Mouse (Mus musculus): ENCODE measurements around the gene Casp6. TPM values are rescaled to one million over a fixed set of nuclear protein-coding genes. Genes with fewer than 3 reads are reported as not detected.

The Casp6 gene
- polyA plus RNA-seq, 1 experiment from 2014 or later, result 43.7 TPM

- H3K4me2 ChIP-seq, result no peak overlapping the region
- no peaks in the 10 kb centered on the region for H3K9me3 ChIP-seq (replicated peaks)
- no peaks in the 10 kb centered on the region for H3K27me3 ChIP-seq (replicated peaks)
- H3K36me3 ChIP-seq, result peaks cover 69% of the 10 kb centered on the region
- WGBS (ENCODE audit: insufficient replicate concordance), result 78% methylated on average over 5 of the region's 5 CpGs
- H3K4me3 ChIP-seq, result no peak overlapping the region
- no peak overlapping the region for H3K27ac ChIP-seq
- H3K9ac ChIP-seq, result no peak overlapping the region
- ATAC-seq, result peak; percentile 28
- H3K4me1 ChIP-seq, result peaks cover 31% of the 10 kb centered on the region
Observed at GRCm38 (mm10) chr3:129892003-129892402, 9.2 kb upstream of the Casp6 start.

DNA sequence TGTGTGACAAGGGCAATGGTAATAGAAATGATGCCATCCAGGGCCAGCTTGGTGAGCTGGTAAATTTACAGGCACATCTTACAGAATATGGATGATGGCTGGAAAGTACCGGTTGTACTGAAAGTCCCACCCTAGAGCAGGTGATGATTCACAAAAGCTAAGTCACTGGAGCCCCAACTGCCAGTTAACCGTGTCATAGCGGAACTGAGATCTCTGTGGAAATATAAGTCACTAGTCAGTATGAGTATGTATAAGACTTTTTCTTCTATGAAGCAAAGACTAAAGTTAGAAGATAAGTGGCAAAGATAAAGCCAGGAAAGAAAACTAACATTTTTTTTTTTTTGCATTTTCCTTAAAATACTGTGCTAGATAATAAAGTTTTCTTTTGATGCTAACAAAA lies 8.1 kb upstream of the Casp6 start:
- no peak for ATAC-seq
- H3K9me3 ChIP-seq (replicated peaks), result no peaks in the 10 kb centered on the region
- no peak overlapping the region for H3K27ac ChIP-seq
- H3K4me2 ChIP-seq, result no peak overlapping the region
- no peak overlapping the region for H3K4me3 ChIP-seq
- peaks cover 26% of the 10 kb centered on the region for H3K4me1 ChIP-seq
- no peaks in the 10 kb centered on the region for H3K27me3 ChIP-seq (replicated peaks)
- H3K36me3 ChIP-seq, result peaks cover 78% of the 10 kb centered on the region
- WGBS (ENCODE audit: insufficient replicate concordance), result 94% methylated on average over 3 of the region's 3 CpGs
- H3K9ac ChIP-seq, result no peak overlapping the region

- Histone ChIP-seq H3K4me3 (no peak overlapping the region), H3K36me3 (peaks cover 65% of the 10 kb centered on the region), H3K27ac (no peak overlapping the region), H3K27me3 (replicated peaks) (no peaks in the 10 kb centered on the region), H3K9me3 (replicated peaks) (no peaks in the 10 kb centered on the region), H3K4me2 (no peak overlapping the region), H3K4me1 (peaks cover 52% of the 10 kb centered on the region), H3K9ac (no peak overlapping the region)
- 57% methylated on average over 6 of the region's 6 CpGs for WGBS (ENCODE audit: insufficient replicate concordance)
- ATAC-seq, result no peak
Observed at GRCm38 (mm10) chr3:129896591-129896990, 4.6 kb upstream of the Casp6 start.

- Histone ChIP-seq H3K4me1 (peaks cover 70% of the 10 kb centered on the region), H3K27me3 (replicated peaks) (no peaks in the 10 kb centered on the region), H3K9me3 (replicated peaks) (no peaks in the 10 kb centered on the region), H3K4me3 (no peak overlapping the region), H3K4me2 (no peak overlapping the region), H3K36me3 (peaks cover 42% of the 10 kb centered on the region), H3K9ac (no peak overlapping the region), H3K27ac (no peak overlapping the region)
- no peak for ATAC-seq
- 56% methylated on average over 4 of the region's 4 CpGs for WGBS (ENCODE audit: insufficient replicate concordance)
Observed at GRCm38 (mm10) chr3:129898886-129899285, 2.3 kb upstream of the Casp6 start.

DNA sequence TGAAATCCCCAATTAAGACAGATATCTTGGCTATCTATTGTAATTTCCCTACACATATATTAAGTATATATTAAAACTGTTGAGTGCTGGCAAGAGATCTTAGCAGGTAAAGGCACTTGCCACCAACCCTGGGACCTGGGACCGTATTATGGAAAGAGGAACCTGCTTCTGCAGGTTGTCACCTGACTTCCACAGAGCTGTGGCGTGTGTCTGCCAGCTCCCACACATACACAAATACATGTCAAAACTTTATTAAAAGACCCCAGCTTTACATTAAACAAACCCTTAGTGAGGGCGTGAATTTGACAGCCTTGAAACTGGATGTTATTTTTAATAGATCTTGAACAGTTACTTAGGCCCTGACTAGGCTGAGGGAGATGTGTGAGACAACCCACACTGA lies 2.1 kb downstream of the Casp6 start:
- H3K9ac ChIP-seq, result no peak overlapping the region
- H3K4me2 ChIP-seq, result 0 out of 2 replicates have a peak overlapping the region, but pooled peaks have one; percentile 82
- no peaks in the 10 kb centered on the region for H3K9me3 ChIP-seq (replicated peaks)
- 73% methylated on average over 3 of the region's 3 CpGs for WGBS (ENCODE audit: insufficient replicate concordance)
- no peak for ATAC-seq
- H3K27ac ChIP-seq, result no peak overlapping the region
- H3K4me1 ChIP-seq, result peaks cover 63% of the 10 kb centered on the region
- peaks cover 28% of the 10 kb centered on the region for H3K36me3 ChIP-seq
- no peaks in the 10 kb centered on the region for H3K27me3 ChIP-seq (replicated peaks)
- H3K4me3 ChIP-seq, result no peak overlapping the region

DNA sequence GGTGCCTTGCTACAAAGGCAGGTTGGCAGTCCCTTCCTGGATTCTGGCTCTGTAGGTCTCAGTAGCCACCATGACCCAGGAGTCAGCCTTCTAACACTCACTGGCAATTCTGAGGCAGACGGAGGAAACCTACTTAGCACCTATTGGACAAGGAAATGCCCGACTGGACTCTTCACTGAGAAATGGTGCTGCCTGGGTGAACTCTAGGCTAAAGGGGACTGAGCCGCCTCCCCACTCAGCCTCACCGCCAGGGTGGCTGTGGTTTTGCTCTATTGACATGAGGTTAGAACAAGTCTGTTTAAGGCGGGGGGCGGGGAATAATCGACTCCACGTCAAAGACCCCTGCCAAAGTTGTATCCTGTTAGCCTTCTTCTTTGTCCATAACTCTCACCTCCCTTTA lies 2.6 kb downstream of the Casp6 start:
- H3K4me1 ChIP-seq, result peaks cover 58% of the 10 kb centered on the region
- H3K36me3 ChIP-seq, result peaks cover 29% of the 10 kb centered on the region
- no peak overlapping the region for H3K9ac ChIP-seq
- no peaks in the 10 kb centered on the region for H3K27me3 ChIP-seq (replicated peaks)
- ATAC-seq, result no peak
- H3K27ac ChIP-seq, result no peak overlapping the region
- no peak overlapping the region for H3K4me2 ChIP-seq
- no peaks in the 10 kb centered on the region for H3K9me3 ChIP-seq (replicated peaks)
- no peak overlapping the region for H3K4me3 ChIP-seq
- 57% methylated on average over 8 of the region's 8 CpGs for WGBS (ENCODE audit: insufficient replicate concordance)

DNA sequence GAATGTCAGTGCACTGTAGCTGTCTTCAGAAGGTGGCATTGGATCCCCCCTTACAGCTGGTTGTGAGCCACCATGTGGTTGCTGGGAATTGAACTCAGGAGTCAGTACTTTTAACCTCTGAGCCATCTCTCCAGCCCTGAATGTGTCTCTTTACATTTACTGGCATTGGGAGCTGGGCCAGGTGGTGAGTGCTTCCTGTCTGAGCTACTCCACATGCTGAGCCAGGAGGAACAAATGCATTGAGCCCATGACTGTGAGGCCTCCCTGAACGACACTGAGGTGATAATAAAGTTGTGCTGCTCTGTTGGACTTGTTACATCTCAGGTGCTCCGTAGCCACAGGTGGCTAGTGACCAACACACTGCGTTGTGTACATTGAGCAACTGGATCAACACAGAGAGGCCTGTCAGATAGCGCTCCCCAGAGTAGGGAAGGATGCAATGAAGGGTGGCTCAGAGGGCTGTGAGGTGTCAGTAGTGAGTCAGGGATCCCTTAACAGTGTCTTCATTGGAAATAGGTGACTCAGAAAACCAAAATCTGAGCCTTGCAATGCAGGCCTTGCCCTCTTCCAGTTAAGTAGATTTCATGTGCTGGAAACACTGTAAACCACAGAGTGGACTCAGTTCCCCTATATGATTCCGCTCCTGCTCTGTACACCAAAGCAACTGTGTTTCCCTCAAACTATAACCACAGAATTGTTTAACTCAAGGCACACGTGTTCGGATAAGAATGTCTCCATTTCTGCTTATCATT lies 3.3 kb downstream of the Casp6 start:
- H3K27ac ChIP-seq, result no peak overlapping the region
- H3K4me1 ChIP-seq, result peaks cover 51% of the 10 kb centered on the region
- peaks cover 33% of the 10 kb centered on the region for H3K36me3 ChIP-seq
- WGBS (ENCODE audit: insufficient replicate concordance), result 65% methylated on average over 7 of the region's 7 CpGs
- no peak overlapping the region for H3K9ac ChIP-seq
- ATAC-seq, result no peak
- no peaks in the 10 kb centered on the region for H3K9me3 ChIP-seq (replicated peaks)
- no peaks in the 10 kb centered on the region for H3K27me3 ChIP-seq (replicated peaks)
- H3K4me3 ChIP-seq, result no peak overlapping the region
- H3K4me2 ChIP-seq, result no peak overlapping the region

- H3K27ac ChIP-seq, result no peak overlapping the region
- WGBS (ENCODE audit: insufficient replicate concordance), result 85% methylated on average over 14 of the region's 14 CpGs
- H3K4me2 ChIP-seq, result no peak overlapping the region
- no peaks in the 10 kb centered on the region for H3K27me3 ChIP-seq (replicated peaks)
- no peak overlapping the region for H3K4me3 ChIP-seq
- H3K9me3 ChIP-seq (replicated peaks), result no peaks in the 10 kb centered on the region
- H3K4me1 ChIP-seq, result no peaks in the 10 kb centered on the region
- no peak for ATAC-seq
- no peak overlapping the region for H3K9ac ChIP-seq
- H3K36me3 ChIP-seq, result peaks cover 67% of the 10 kb centered on the region
Observed at GRCm38 (mm10) chr3:129912025-129912424, 10.8 kb downstream of the Casp6 start.

DNA sequence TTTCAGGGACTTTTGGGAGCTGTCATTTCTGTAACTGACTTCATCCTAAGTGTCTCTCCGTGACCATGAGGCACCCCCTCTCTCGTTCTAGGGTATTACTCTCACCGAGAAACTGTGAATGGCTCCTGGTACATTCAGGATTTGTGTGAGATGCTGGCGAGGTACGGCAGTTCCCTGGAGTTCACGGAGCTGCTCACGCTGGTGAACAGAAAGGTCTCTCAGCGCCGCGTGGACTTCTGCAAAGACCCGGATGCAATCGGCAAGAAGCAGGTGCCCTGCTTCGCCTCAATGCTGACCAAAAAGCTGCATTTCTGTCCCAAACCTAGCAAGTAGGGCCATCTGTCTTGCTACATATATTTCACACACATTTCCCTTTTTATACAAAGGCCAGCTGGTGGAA lies 12.0 kb downstream of the Casp6 start:
- Histone ChIP-seq H3K4me1 (no peaks in the 10 kb centered on the region), H3K4me2 (no peak overlapping the region), H3K9ac (no peak overlapping the region), H3K4me3 (no peak overlapping the region), H3K27ac (no peak overlapping the region), H3K9me3 (replicated peaks) (no peaks in the 10 kb centered on the region), H3K27me3 (replicated peaks) (no peaks in the 10 kb centered on the region), H3K36me3 (peaks cover 61% of the 10 kb centered on the region)
- ATAC-seq, result no peak
- WGBS (ENCODE audit: insufficient replicate concordance), result 88% methylated on average over 13 of the region's 13 CpGs

DNA sequence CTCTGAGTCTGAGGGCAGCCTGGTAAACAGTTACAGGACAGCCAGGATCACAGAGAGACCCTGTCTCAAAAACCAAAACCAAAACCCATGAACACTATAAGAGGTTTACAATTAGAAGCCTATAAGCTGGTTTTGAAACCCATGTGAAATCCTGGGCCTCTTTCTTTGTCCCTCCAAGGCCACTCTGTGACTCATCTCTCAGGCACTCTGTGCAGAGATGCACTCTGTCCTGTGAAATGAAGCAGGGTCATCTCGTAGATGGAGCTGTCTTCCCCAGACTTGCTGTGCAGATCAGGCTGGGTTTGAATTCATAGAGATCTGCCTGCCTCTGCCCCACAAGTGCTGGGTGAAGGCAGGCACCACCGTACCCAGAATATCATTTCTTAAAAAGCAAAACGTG lies 16.2 kb downstream of the Casp6 start:
- WGBS (ENCODE audit: insufficient replicate concordance), result 60% methylated on average over 3 of the region's 3 CpGs
- no peak for ATAC-seq

GRCm38 (mm10) chr3:129918434-129918833 lies 17.2 kb downstream of the Casp6 start:
- Histone ChIP-seq H3K36me3 (peaks cover 10% of the 10 kb centered on the region), H3K4me3 (no peak overlapping the region), H3K27ac (no peak overlapping the region), H3K4me2 (no peak overlapping the region), H3K27me3 (replicated peaks) (no peaks in the 10 kb centered on the region), H3K9me3 (replicated peaks) (no peaks in the 10 kb centered on the region), H3K9ac (no peak overlapping the region), H3K4me1 (no peaks in the 10 kb centered on the region)
- WGBS (ENCODE audit: insufficient replicate concordance), result 26% methylated on average over 13 of the region's 13 CpGs
- ATAC-seq, result no peak; the same call in 1 of the 2 replicates

More for the DNA sequence above, 16.2 kb downstream of the Casp6 start:
- Histone ChIP-seq H3K27ac (no peak overlapping the region), H3K36me3 (peaks cover 20% of the 10 kb centered on the region), H3K4me3 (no peak overlapping the region), H3K9me3 (replicated peaks) (no peaks in the 10 kb centered on the region), H3K27me3 (replicated peaks) (no peaks in the 10 kb centered on the region), H3K9ac (no peak overlapping the region), H3K4me1 (no peaks in the 10 kb centered on the region), H3K4me2 (no peak overlapping the region)

- no peak overlapping the region for H3K4me2 ChIP-seq
- WGBS (ENCODE audit: insufficient replicate concordance), result 75% methylated on average over 7 of the region's 7 CpGs
- H3K9me3 ChIP-seq (replicated peaks), result no peaks in the 10 kb centered on the region
- no peak overlapping the region for H3K4me3 ChIP-seq
- no peaks in the 10 kb centered on the region for H3K27me3 ChIP-seq (replicated peaks)
- no peaks in the 10 kb centered on the region for H3K36me3 ChIP-seq
- H3K9ac ChIP-seq, result no peak overlapping the region
- no peaks in the 10 kb centered on the region for H3K4me1 ChIP-seq
- no peak for ATAC-seq
- no peak overlapping the region for H3K27ac ChIP-seq
Observed at GRCm38 (mm10) chr3:129923581-129923980, 22.4 kb downstream of the Casp6 start.

- Histone ChIP-seq H3K4me1 (no peaks in the 10 kb centered on the region), H3K4me2 (no peak overlapping the region), H3K9ac (no peak overlapping the region), H3K9me3 (replicated peaks) (no peaks in the 10 kb centered on the region), H3K36me3 (no peaks in the 10 kb centered on the region), H3K27me3 (replicated peaks) (no peaks in the 10 kb centered on the region), H3K27ac (no peak overlapping the region), H3K4me3 (no peak overlapping the region)
- ATAC-seq, result no peak
- WGBS (ENCODE audit: insufficient replicate concordance), result 80% methylated on average over 3 of the region's 3 CpGs
Observed at GRCm38 (mm10) chr3:129925861-129926260, 24.6 kb downstream of the Casp6 start.
